Mouse (Mus musculus) G1E (cell line): ENCODE results near the gene Nrg4. TPM values are rescaled to one million over a fixed set of nuclear protein-coding genes. Genes with fewer than 3 reads are reported as not detected.
A peak's percentile ranks its signal among the peaks of the same experiment; 100 is the strongest.

Experiments used
- ATAC-seq: 2 replicates; pipeline ENCODE4 v1.8.0; 2016; ENCODE audit warnings: mild to moderate bottlenecking; ENCODE audit not compliant: insufficient number of reproducible peaks, poor library complexity, low FRiP score, severe bottlenecking; ENCODE audit errors: extremely low read depth
- DNase-seq: peaks from one replicate; pipeline ENCODE4 v3.0.0; 2012; ENCODE audit warnings: low spot score
- H3K27me3 ChIP-seq: 2 replicates; pipeline ENCODE4 v1.6.1; 2012; ENCODE audit warnings: mild to moderate bottlenecking, low read length, inconsistent platforms; ENCODE audit not compliant: insufficient read depth
- H3K36me3 ChIP-seq: replicated peaks from 2 replicates; pipeline ENCODE3; 2012; ENCODE audit warnings: mild to moderate bottlenecking, inconsistent platforms
- H3K4me1 ChIP-seq: 2 replicates; pipeline ENCODE4 v1.6.1; 2012; ENCODE audit warnings: low read depth, low read length, inconsistent platforms, mixed read lengths; ENCODE audit not compliant: insufficient read depth
- H3K4me3 ChIP-seq: 2 replicates; pipeline ENCODE4 v1.5.1; 2012; ENCODE audit warnings: low read depth, mild to moderate bottlenecking, inconsistent platforms, low read length, moderate library complexity, mixed read lengths
- H3K9me3 ChIP-seq: replicated peaks from 2 replicates; pipeline ENCODE4 v1.6.1; 2012; ENCODE audit warnings: inconsistent platforms
- CTCF ChIP-seq: IDR thresholded peaks from 2 replicates; pipeline ENCODE4 v1.5.1; 2012; ENCODE audit warnings: low read depth, low read length, inconsistent platforms, mixed read lengths
- GATA1 ChIP-seq: IDR thresholded peaks from 2 replicates; pipeline ENCODE4 v1.6.1; 2012; ENCODE audit warnings: borderline replicate concordance, low read length, inconsistent platforms, mixed read lengths
- GATA2 ChIP-seq: IDR thresholded peaks from 2 replicates; pipeline ENCODE4 v1.6.1; 2012; ENCODE audit warnings: low read depth, low read length, inconsistent platforms, borderline replicate concordance
- POLR2AphosphoS5 ChIP-seq: IDR thresholded peaks from 2 replicates; pipeline ENCODE4 v1.6.1; 2012; ENCODE audit warnings: low read depth, low read length, inconsistent platforms; ENCODE audit not compliant: insufficient replicate concordance
- TAL1 ChIP-seq: conservative IDR thresholded peaks from 2 replicates; pipeline ENCODE4 v1.6.1; 2012; ENCODE audit warnings: low read depth, low read length, inconsistent platforms, mixed read lengths
- polyA plus RNA-seq: library from polyadenylated mRNA; stranded (reverse); fragments of >175 nt; gene quantifications from 2 replicates; pipeline ENCODE4 v1.2.3, GENCODE M21; 2012
- total RNA-seq, 2 experiments: library from RNA; stranded (forward) in 1 of 2; stranded (reverse) in 1 of 2; fragments of 200-1000 nt in 1 of 2; fragments of >200 nt in 1 of 2; fragmentation: Nextera tagmentation in 1 of 2; gene quantifications; 2 replicates each; pipeline ENCODE4 v1.2.3; 2014 to 2017

Gene Nrg4
- total and polyA plus RNA-seq, 3 experiments: 0.22 TPM; not detected in 2

DNA sequence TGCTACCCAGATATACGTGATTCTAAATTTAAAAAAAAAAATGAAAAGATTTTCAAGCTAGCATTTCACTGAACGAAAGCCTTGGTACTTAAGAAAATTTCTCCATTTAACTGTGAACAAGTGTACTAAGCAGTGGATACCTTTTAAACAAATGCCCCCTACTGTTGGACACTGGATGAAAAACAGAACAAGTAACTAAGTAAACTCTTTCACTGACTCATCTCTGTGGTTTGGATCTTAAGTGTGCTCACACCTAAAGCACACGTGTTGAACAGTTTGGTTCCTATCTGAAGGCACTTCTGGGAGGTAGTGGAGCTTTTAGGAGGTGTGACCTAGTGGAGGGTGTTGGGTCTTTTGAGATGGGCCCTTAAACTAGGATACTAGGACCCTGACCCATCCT, 41.4 kb downstream of the Nrg4 start:
- no peak for DNase-seq
- ATAC-seq: no peak
- Histone ChIP-seq H3K9me3 (no peaks in the 10 kb centered on the region), H3K4me3 (no peak overlapping the region), H3K27me3 (peaks cover 8% of the 10 kb centered on the region; the same call in 1 of the 2 replicates), H3K36me3 (no peaks in the 10 kb centered on the region), H3K4me1 (peaks cover 6% of the 10 kb centered on the region)
- no peak for TF ChIP-seq CTCF

GRCm38 (mm10) chr9:55283516-55283915, 43.1 kb downstream of the Nrg4 start:
- ATAC-seq: no peak; the same call in 1 of the 2 replicates
- peak overlapping the region; percentile 20; the same call in 1 of the 2 replicates for H3K4me3 ChIP-seq
- DNase-seq: no peak

DNA sequence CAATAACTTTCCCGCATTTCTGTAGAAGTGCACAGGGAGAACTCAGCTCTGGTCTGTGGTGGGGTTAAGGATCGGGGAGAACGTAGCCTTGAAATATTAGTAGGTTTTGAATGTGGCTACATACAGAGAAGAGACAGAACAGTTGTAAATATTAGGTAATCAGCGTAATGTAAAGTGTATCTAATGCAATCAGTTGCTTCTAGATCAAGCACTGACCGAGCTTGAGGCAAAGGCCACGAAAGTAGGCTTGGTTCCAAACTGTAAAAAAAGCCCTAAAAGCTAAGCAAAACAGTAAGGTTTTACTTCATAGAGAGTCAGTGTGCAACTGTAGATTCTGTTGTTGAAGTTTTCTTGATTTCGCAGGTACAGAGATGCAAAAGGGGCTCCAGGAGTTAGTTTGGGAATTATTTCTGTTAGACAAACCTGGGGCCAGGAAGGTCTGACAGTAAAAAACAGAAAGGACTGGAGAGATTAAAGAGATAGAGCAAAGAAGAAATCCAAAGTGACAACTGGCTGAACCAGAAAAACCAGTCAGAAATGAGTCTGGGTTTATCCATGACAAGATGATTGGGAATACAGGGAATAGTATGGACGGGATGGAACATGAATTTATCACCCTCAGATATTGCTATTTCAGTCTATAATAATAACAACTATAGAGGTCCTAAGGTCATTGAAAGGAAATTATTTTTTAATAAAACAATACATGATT, 47.4 kb downstream of the Nrg4 start:
- TF ChIP-seq TAL1 (no peak), GATA1 (no peak)
- no peak overlapping the region for H3K4me3 ChIP-seq
- H3K9me3 ChIP-seq: no peaks in the 10 kb centered on the region
- ATAC-seq (no peak), DNase-seq (no peak)
- H3K27me3 ChIP-seq: peaks cover 15% of the 10 kb centered on the region
- peaks cover 6% of the 10 kb centered on the region for H3K4me1 ChIP-seq
- H3K36me3 ChIP-seq: no peaks in the 10 kb centered on the region

More at GRCm38 (mm10) chr9:55283516-55283915, 43.1 kb downstream of the Nrg4 start:
- TF ChIP-seq GATA1: no peak
- no peak for TF ChIP-seq TAL1
- no peak for TF ChIP-seq GATA2
- TF ChIP-seq CTCF: no peak
- TF ChIP-seq POLR2AphosphoS5: no peak
- Histone ChIP-seq H3K9me3 (no peaks in the 10 kb centered on the region), H3K4me1 (peaks cover 6% of the 10 kb centered on the region), H3K36me3 (no peaks in the 10 kb centered on the region), H3K27me3 (peaks cover 9% of the 10 kb centered on the region; the same call in 1 of the 2 replicates)

DNA sequence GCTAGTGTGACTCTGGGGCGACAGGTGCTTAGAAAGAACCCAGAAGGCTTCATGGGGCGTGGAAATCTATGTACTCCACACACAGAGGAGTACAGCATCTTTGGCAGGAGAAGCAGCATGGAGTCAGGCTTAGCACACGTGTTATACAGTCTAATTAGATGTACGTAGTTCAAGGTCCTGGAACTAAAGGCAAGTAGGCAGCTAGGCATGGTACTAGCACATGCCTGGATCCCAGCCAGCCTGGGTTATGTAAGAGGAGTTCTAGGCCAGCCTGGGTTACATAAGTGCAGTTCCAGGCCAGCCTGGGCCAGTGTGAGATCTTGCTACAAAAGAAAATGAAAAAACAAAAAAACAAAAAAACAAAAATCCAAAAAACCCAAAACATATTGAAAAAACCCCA, 49.1 kb downstream of the Nrg4 start:
- DNase-seq (no peak), ATAC-seq (no peak)
- no peaks in the 10 kb centered on the region for H3K4me1 ChIP-seq
- H3K9me3 ChIP-seq: no peaks in the 10 kb centered on the region
- H3K27me3 ChIP-seq: peaks cover 11% of the 10 kb centered on the region
- TF ChIP-seq GATA1 (no peak), GATA2 (no peak), POLR2AphosphoS5 (no peak), CTCF (no peak), TAL1 (no peak)
- no peaks in the 10 kb centered on the region for H3K36me3 ChIP-seq
- no peak overlapping the region for H3K4me3 ChIP-seq

DNA sequence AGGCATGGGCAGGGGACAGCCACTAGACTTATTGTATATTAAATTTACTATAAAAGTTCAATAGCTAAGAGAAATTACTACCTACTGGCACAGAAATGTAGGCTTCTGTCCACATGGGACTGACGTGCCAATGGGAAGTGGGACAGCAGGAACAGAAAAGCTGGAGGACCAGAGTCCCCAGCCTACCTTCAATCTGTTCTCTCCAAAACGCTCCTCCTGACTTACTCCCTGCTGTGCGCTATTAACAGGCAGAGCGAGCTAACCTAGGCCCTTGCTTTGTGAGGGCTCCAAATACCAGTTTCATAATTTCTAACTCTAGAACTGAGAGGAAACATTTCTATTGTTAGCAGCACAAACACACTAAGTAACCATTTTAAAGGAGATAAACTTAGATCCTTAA, 52.7 kb downstream of the Nrg4 start:
- DNase-seq (no peak), ATAC-seq (no peak)
- TF ChIP-seq TAL1: no peak
- no peak for TF ChIP-seq POLR2AphosphoS5
- TF ChIP-seq GATA1: no peak
- TF ChIP-seq GATA2: no peak
- TF ChIP-seq CTCF: no peak
- H3K36me3 ChIP-seq: no peaks in the 10 kb centered on the region
- peaks cover 21% of the 10 kb centered on the region for H3K27me3 ChIP-seq
- H3K4me1 ChIP-seq: no peaks in the 10 kb centered on the region
- H3K9me3 ChIP-seq: no peaks in the 10 kb centered on the region
- no peak overlapping the region for H3K4me3 ChIP-seq

GRCm38 (mm10) chr9:55271960-55272560, 54.6 kb downstream of the Nrg4 start:
- Histone ChIP-seq H3K4me3 (no peak overlapping the region), H3K4me1 (no peaks in the 10 kb centered on the region), H3K36me3 (no peaks in the 10 kb centered on the region), H3K27me3 (peaks cover 20% of the 10 kb centered on the region), H3K9me3 (no peaks in the 10 kb centered on the region)
- TF ChIP-seq GATA1 (no peak), POLR2AphosphoS5 (no peak), GATA2 (no peak), TAL1 (no peak), CTCF (no peak)
- DNase-seq: no peak
- no peak for ATAC-seq
